Mouse (Mus musculus) gastrocnemius, postnatal 4 days (tissue): ENCODE data around the gene Rhox4b. TPM values are rescaled to one million over a fixed set of nuclear protein-coding genes. Genes with fewer than 3 reads are reported as not detected.
"Not testable (repeated sequence)": the region's sequence is repeated elsewhere in the genome, so short reads cannot be mapped to it uniquely, and the experiment has no call there.

Experiments used
- DNase-seq, 2 experiments: peaks; one replicate each; pipeline ENCODE4 v3.0.0; 2021 to 2022; ENCODE audit warnings: low spot score in 2 of 2, mixed read lengths in 2 of 2
- long read RNA-seq, 2 experiments: library from polyadenylated mRNA; stranded (forward); transcript quantifications; one replicate each; pipeline ENCODE4 v2.0.0; 2021
- total RNA-seq, 2 experiments: library from RNA; stranded (reverse); gene quantifications; 2 replicates each; pipeline ENCODE4 v1.2.3; 2021

Rhox4b gene
- total RNA-seq: not detected
- long read RNA-seq, experiment 1: 0 reads
- long read RNA-seq, experiment 2: 0 reads

DNA sequence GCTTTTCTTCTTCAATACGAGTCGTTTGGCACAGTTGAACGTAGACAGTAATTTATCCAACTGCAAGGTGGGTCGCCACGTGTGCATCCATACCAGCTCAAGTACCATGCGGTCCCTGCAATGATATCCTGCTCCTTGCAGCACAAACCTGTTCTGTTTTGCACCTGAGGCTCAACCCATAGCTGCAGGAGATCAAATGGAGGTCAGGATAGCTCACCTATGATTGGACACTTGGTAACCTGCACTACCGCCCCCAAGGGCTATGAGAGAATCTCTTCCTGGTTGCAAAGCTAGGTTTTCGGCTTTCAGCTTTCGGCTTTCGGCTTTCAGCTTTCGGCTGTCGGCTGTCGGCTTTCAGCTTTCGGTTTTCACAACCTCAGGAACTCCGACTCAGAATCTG is at the start of gene Rhox4b:
Gene Rhox4b (plus strand): TSS at position 301 of the 400 bp plus-strand sequence.
- DNase-seq: not testable (repeated sequence)

DNA sequence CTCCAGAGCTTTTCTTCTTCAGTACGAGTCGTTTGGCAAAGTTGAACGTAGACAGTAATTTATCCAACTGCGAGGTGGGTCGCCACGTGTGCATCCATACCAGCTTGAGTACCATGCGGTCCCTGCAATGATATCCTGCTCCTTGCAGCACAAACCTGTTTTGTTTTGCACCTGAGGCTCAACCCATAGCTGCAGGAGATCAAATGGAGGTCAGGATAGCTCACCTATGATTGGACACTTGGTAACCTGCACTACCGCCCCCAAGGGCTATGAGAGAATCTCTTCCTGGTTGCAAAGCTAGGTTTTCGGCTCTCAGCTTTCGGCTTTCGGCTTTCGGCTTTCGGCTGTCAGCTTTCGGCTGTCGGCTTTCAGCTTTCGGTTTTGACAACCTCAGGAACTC is 41.7 kb upstream of the Rhox4b start, which contains the start of gene Rhox4a2:
Gene Rhox4a2 (plus strand): TSS at position 301 of the 400 bp plus-strand sequence.
- not testable (repeated sequence) for DNase-seq

DNA sequence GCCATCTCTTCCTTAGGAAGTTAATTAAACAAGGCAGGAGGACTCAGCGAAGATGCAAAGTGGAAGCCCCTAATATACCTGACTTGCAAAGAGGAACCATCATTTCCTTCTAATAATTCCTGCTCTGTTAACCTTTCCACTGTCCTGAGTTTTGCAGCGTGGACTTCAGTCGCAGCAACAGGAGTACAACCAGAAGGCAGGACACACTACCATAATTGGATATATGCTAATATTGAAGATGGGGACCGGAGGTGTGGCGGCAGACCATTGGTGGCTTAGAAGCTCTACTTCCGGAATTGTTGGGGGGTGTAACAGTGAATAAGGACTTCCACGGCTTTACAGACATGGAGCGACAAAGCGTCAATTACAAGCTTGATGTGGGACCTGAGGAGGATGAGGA is 20.5 kb upstream of the Rhox4b start, which contains the start of gene Rhox2b:
Gene Rhox2b (plus strand): TSS at position 301 of the 400 bp plus-strand sequence.
- not testable (repeated sequence) for DNase-seq

DNA sequence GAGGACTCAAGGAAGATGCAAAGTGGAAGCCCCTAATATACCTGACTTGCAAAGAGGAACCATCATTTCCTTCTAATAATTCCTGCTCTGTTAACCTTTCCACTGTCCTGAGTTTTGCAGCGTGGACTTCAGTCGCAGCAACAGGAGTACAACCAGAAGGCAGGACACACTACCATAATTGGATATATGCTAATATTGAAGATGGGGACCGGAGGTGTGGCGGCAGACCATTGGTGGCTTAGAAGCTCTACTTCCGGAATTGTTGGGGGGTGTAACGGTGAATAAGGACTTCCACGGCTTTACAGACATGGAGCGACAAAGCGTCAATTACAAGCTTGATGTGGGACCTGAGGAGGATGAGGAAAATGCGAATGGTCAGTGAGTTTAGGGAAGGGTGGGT is 21.1 kb downstream of the Rhox4b start, which contains the start of gene Rhox2c:
Gene Rhox2c (plus strand): TSS at position 301 of the 400 bp plus-strand sequence.
- not testable (repeated sequence) for DNase-seq

DNA sequence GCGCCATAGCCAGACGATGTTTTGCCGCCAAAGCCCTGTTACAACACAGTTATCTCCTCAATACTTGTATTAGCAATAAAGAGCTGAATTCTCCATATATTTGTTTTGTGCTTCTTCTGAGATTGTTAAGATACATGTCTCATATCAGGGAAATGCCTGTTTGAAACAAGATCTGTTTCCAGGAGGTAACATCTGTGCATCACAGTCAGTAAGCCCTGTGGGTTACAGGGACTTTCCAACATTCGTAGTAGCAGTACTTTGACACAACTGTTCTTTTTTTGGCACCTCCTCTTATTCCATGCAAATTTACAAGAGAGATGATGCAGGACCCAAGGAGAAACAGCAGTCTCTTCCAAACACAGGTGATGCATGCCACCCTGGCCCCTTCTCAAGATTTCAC is 26.0 kb downstream of the Rhox4b start, which contains the start of gene Rhox3c:
Gene Rhox3c (plus strand): TSS at position 301 of the 400 bp plus-strand sequence.
- DNase-seq: not testable (repeated sequence)

DNA sequence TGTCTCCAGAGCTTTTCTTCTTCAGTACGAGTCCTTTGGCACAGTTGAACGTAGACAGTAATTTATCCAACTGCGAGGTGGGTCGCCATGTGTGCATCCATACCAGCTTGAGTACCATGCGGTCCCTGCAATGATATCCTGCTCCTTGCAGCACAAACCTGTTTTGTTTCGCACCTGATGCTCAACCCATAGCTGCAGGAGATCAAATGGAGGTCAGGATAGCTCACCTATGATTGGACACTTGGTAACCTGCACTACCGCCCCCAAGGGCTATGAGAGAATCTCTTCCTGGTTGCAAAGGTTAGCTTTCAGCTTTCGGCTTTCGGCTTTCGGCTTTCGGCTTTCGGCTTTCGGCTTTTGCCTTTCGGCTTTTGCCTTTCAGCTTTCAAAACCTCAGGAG is 47.7 kb downstream of the Rhox4b start, which contains the start of gene Rhox4c:
Gene Rhox4c (plus strand): TSS at position 301 of the 400 bp plus-strand sequence.
- DNase-seq: not testable (repeated sequence)

Other genes with a start within 250 kb of the Rhox4b start
- gene Ndufa1, start 241.3 kb upstream of the Rhox4b start, total RNA-seq: 100 to 1,000 TPM; 270 to 275 TPM
- gene Rnf113a1, start 241.2 kb upstream of the Rhox4b start, total RNA-seq: 1 to 10 TPM; 2.5 to 3.6 TPM
- not detected for gene Gm9, start 221.5 kb upstream of the Rhox4b start, total RNA-seq
- not detected for gene Rhox1, start 210.2 kb upstream of the Rhox4b start, total RNA-seq
- not detected for gene Rhox2a, start 187.5 kb upstream of the Rhox4b start, total RNA-seq
- gene Rhox3a, start 182.6 kb upstream of the Rhox4b start, total RNA-seq: not detected
- not detected for gene Rhox4a, start 167.2 kb upstream of the Rhox4b start, total RNA-seq
- under 1 TPM in 1 of 2 experiments, not detected in 1; 0.91 TPM for gene Rhox3a2, start 52.5 kb upstream of the Rhox4b start, total RNA-seq
- gene Rhox4a2, start 41.6 kb upstream of the Rhox4b start, total RNA-seq: not detected
- gene Rhox2b, start 20.4 kb upstream of the Rhox4b start, total RNA-seq: not detected
- not detected for gene Rhox2c, start 21.2 kb downstream of the Rhox4b start, total RNA-seq
- gene Rhox3c, start 26.1 kb downstream of the Rhox4b start, total RNA-seq: under 1 TPM in 1 of 2 experiments, not detected in 1; 0.78 TPM
- gene Rhox4c, start 47.8 kb downstream of the Rhox4b start, total RNA-seq: not detected
- not detected for gene Rhox2d, start 60.9 kb downstream of the Rhox4b start, total RNA-seq
- not detected for gene Rhox4d, start 81.9 kb downstream of the Rhox4b start, total RNA-seq
- not detected for gene Rhox2e, start 98.0 kb downstream of the Rhox4b start, total RNA-seq
- gene Rhox3e, start 109.5 kb downstream of the Rhox4b start, total RNA-seq: not detected
- not detected for gene Rhox4e, start 124.9 kb downstream of the Rhox4b start, total RNA-seq
- not detected for gene Rhox2f, start 138.9 kb downstream of the Rhox4b start, total RNA-seq
- not detected for gene Rhox3f, start 148.5 kb downstream of the Rhox4b start, total RNA-seq
- gene Rhox4f, start 175.2 kb downstream of the Rhox4b start, total RNA-seq: not detected
- gene Rhox3g, start 196.1 kb downstream of the Rhox4b start, total RNA-seq: not detected
- gene Rhox2g, start 211.0 kb downstream of the Rhox4b start, total RNA-seq: not detected
- gene Rhox4g, start 218.8 kb downstream of the Rhox4b start, total RNA-seq: not detected
- under 1 TPM; 0.29 to 0.36 TPM for gene Rhox3h, start 236.3 kb downstream of the Rhox4b start, total RNA-seq
- not detected for gene Rhox2h, start 240.8 kb downstream of the Rhox4b start, total RNA-seq